Mouse (Mus musculus): Measurements from ENCODE around the gene Pgc. TPM values are rescaled to one million over a fixed set of nuclear protein-coding genes. Genes with fewer than 3 reads are reported as not detected.

Pgc gene
- total RNA-seq (2015; ENCODE audit: low replicate concordance) (not detected in 2 replicates), total RNA-seq (2017; ENCODE audit: low replicate concordance) (not detected in 2 replicates)

GRCm38 (mm10) chr17:47726566-47726965 is at the start of gene Pgc:
Gene Pgc (plus strand): TSS chr17:47726842.
- ATAC-seq (replicated peaks; ENCODE audit: low FRiP score, poor library complexity, severe bottlenecking), result no peak

DNA sequence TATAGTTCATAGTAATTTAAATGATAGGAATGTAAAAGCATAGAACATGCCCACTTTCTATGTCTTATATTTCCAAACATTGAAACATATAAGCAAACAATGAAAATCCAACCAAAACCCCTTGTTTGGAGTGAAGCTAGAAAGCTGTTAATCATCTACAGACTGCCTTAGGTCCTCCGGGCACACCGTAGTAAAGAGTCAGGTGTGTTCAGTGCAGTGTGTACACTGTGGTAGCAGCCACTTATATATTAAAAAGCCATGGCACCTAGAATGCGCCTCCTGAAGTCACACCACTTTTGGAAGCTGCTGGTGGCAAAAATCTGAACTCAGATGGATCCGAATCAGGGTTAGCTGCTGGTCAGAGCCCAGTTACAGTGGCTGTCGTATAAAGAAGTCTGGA is 48.4 kb upstream of the Pgc start:
- ATAC-seq (replicated peaks; ENCODE audit: low FRiP score, poor library complexity, severe bottlenecking), result no peak

- ATAC-seq (replicated peaks; ENCODE audit: low FRiP score, poor library complexity, severe bottlenecking), result no peak
Measured at GRCm38 (mm10) chr17:47678702-47679101, 47.9 kb upstream of the Pgc start.

DNA sequence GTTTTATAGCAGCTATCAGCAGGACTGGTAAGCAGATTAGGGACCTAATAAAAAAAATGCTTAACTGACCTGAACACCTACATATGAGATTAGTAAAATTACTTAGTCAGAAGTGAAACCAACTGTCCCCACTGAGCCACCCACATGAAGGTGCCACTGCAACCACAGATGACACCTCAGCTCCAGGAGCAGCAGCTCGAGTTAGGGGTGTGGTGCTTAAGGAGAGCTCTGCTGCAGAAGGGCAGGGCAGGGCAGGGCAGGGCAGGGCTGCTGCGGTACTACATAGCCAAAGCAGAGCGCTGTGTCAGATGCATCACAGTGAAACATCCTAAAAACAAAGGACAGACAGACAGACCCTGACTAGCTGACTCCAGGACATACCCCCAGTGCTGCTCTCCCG is 43.8 kb upstream of the Pgc start:
- no peak for ATAC-seq (replicated peaks; ENCODE audit: low FRiP score, poor library complexity, severe bottlenecking)

DNA sequence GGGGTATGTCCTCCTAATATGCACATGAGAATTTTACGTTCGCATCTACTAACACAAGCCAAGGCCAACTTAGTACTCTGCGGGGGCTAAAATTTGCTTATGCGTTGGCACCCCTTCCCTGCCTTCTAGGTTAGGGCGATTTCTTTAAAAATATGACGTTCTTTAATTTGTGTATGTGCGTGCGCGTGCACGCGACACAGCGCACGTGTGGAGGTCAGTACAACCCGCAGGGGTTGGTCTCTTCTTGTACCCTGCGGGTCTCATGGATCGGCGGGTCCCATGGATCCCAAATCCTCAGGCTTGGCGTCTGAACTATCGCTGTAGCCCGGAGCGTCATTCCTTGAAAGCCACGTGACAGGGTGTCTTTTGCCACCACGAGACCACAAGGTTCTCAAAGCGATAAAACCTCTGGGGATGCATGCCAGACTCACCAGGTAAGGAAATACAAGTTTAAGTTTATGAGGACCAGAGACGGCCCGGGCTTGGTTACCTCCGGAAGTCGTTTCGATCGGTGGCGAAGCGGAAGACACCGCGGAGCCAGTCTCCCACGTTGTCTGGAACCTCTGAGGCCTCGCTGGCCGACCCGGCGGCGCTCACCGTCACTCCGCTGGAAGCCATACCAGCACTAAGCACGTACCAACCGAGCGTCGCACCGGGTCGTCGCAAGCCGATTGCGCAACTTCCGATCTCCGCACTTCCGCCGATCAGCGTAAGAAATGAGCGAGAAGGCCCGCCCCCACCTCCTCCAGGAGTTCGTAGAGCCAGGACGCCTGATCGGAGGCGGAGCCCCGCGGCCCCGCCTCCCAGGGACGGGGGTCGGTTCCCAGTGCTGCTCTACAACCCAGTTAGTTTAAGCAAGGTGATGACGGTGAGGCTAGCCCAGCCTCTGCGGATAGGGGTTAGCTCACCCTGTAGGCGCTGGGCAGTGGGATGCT is 39.0 kb upstream of the Pgc start:
- peak; percentile 94 for ATAC-seq (replicated peaks; ENCODE audit: low FRiP score, poor library complexity, severe bottlenecking)

DNA sequence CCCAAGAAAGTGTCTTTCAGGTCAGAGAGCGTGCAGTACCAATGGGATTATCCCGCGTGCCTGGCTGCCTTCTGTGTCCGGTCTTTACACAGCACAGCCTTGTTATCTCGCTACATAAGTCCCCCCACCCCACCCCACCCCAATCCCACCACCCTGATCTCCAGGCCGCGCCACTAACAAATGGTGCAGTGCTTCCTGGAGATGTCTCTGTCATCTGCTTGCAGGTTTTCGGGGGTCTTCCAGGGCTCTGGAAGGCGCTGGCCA is 38.4 kb upstream of the Pgc start, which contains the start of gene Tomm6:
Tomm6 (minus strand) TSS at position 43 of the 264 bp plus-strand sequence.
- no peak for ATAC-seq (replicated peaks; ENCODE audit: low FRiP score, poor library complexity, severe bottlenecking)

GRCm38 (mm10) chr17:47688608-47689575 is 37.8 kb upstream of the Pgc start, which contains the start of gene Frs3:
Gene Frs3 (plus strand): TSS chr17:47689030.
- ATAC-seq (replicated peaks; ENCODE audit: low FRiP score, poor library complexity, severe bottlenecking), result no peak

DNA sequence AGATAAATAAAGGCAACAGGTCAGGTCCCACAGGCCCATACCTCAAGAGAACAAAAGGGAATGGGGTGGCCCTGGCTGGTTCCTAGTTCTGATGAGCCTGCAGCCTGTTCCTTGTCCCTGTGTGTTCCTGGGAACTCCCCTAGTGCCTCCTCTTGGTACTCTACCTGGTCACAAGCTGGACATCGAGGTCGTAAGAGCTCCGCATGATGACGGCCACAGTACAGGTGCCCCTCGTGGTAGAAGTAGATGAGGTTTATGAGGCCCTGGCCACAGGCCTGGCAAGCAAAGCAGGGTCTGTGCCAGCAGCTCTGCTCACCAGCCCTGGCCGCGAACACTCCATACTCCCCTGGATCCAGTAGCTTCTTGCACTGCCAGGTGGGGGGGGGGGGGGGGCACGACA is 36.7 kb upstream of the Pgc start:
- no peak for ATAC-seq (replicated peaks; ENCODE audit: low FRiP score, poor library complexity, severe bottlenecking)

- ATAC-seq (replicated peaks; ENCODE audit: low FRiP score, poor library complexity, severe bottlenecking), result no peak
Measured at GRCm38 (mm10) chr17:47691650-47692049, 35.0 kb upstream of the Pgc start.

GRCm38 (mm10) chr17:47693671-47694441 is 32.8 kb upstream of the Pgc start:
- ATAC-seq (replicated peaks; ENCODE audit: low FRiP score, poor library complexity, severe bottlenecking), result no peak

- ATAC-seq (replicated peaks; ENCODE audit: low FRiP score, poor library complexity, severe bottlenecking), result no peak
Measured at GRCm38 (mm10) chr17:47694442-47694502, 32.4 kb upstream of the Pgc start, which contains the start of gene Gm21981. Gene Gm21981 (minus strand): TSS chr17:47694455.

DNA sequence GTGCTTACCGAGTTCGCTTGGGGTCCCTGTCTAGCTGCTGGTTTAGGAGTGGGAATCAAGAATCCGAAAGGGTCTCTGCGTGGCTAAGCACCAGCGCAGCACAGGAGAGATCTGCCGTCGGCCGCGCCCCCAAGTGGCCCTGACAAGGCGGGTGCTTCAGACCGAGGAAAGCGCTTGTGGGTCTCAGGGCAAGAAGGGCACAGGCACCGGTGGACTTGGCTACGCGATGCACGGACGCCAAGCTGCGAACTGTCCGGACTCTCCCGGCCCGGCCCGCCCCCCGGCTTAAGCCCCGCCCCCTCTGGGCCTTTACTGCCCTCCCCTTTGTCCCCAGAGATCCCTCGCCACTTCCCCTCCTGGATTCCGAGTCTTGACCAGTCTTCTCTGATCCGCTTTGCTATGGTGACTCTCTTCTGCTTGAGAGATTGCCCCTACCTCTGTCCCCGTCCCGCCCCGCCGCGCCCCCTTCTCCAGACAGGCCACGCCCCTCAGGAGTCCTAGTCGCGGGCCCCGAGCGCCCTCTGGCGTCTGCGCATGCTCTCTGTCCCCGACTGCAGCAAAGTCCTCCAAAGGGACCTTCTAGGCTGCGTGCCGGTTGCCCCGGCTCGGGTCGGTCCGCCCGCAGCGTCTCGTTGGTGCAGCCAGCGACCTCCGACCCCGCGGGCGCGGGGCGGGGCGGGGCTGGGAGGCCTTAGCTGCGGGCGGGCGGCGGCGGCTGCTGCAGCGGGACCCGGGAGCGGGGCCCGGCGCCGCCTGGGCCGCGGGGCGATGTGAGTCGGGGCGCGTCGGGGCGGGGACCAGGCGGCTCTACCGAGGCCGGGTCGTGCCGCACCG is 31.9 kb upstream of the Pgc start, which contains the start of gene Prickle4:
Prickle4 (minus strand) TSS at position 234 of the 834 bp plus-strand sequence.
- ATAC-seq (replicated peaks; ENCODE audit: low FRiP score, poor library complexity, severe bottlenecking), result peak; percentile 87

- no peak for ATAC-seq (replicated peaks; ENCODE audit: low FRiP score, poor library complexity, severe bottlenecking)
Measured at GRCm38 (mm10) chr17:47695337-47695710, 31.3 kb upstream of the Pgc start.

DNA sequence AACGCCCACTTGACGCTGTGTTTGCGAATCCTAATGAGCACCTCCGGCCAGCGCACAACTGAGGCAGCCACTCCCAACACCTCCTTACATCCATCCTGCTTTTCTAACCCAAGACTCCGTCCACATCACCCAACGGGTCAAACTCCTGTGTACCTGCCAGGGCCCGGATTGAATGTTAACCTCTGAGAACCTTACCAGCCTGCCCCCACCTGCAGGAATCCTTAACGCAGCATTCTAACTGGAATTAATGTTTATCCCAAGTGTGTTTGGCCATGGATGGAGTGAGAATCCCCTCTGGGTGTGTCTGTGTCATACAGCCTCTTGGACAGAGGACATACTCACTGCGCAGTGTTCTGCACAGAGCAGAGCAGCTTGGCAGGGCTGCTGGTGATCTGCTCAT is 28.5 kb upstream of the Pgc start:
- ATAC-seq (replicated peaks; ENCODE audit: low FRiP score, poor library complexity, severe bottlenecking), result no peak

- no peak for ATAC-seq (replicated peaks; ENCODE audit: low FRiP score, poor library complexity, severe bottlenecking)
Measured at GRCm38 (mm10) chr17:47699055-47699454, 27.6 kb upstream of the Pgc start.

DNA sequence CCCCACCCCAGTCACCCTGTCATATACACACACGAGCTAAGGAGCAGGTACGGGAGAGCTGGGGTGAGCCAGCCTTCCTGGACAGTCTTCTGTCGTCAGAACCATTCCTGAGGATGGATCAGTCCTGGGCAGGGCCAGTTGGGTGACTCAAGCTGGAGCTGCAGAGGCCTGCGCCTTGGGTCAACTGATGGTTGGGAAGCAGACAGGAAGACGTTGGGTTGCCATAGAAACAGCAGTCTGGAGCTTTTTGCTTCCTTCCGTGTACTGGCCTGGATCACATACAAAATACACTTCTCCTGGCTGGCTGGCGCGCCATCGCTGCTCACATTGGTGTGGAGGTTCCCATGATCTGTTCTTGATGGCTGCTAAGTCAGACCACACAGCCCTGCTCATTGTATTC is 24.8 kb upstream of the Pgc start:
- ATAC-seq (replicated peaks; ENCODE audit: low FRiP score, poor library complexity, severe bottlenecking), result no peak

GRCm38 (mm10) chr17:47702548-47703345 is 23.9 kb upstream of the Pgc start:
- no peak for ATAC-seq (replicated peaks; ENCODE audit: low FRiP score, poor library complexity, severe bottlenecking)

- ATAC-seq (replicated peaks; ENCODE audit: low FRiP score, poor library complexity, severe bottlenecking), result no peak
Measured at GRCm38 (mm10) chr17:47703556-47703955, 23.1 kb upstream of the Pgc start.

DNA sequence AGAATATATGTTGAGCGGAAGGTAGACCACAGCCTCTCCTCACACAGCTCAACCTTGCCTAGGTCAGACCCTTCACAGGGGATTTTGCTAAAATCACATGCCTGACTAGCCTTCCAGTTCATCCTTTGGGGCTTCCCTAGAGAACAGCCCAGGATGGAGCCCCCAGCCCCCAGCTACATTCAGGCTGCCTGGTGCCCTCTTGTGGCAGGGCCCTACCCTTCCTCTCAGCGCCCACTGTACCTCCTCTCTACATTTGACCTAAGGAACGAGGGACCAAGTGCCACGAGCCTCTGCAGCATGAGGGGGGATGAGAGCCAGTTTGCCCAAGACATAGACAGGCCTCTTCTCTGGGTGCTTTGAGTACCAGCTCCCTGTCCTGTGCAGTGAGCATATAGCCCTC is 21.9 kb upstream of the Pgc start:
- ATAC-seq (replicated peaks; ENCODE audit: low FRiP score, poor library complexity, severe bottlenecking), result no peak

All from erythroid progenitor cell, adult 5-6 weeks (primary cell).